Mouse (Mus musculus) testis, adult 2 months (tissue): ENCODE measurements around the gene Eif2s1.

Experiments used
- CTCF ChIP-seq: fragments of 200-500 bp; IDR thresholded peaks from 2 replicates; pipeline ENCODE4 v1.5.1; 2012; ENCODE audit warnings: low read depth, mild to moderate bottlenecking, inconsistent platforms, low read length, moderate library complexity; ENCODE audit not compliant: control insufficient read depth, insufficient read depth, insufficient replicate concordance
- POLR2A ChIP-seq: fragments of 200-500 bp; IDR thresholded peaks from 2 replicates; pipeline ENCODE4 v1.6.1; 2012; ENCODE audit warnings: low read depth, mild to moderate bottlenecking, inconsistent platforms, low read length, moderate library complexity; ENCODE audit not compliant: control insufficient read depth

GRCm38 (mm10) chr12:78861496-78862253, at the start of gene Eif2s1, which contains the start of gene Atp6v1d:
- TF ChIP-seq CTCF (peak; percentile 49; the same call in 1 of the 2 replicates), POLR2A (peak; percentile 92)
